Mouse (Mus musculus): ENCODE data around the gene Dthd1. TPM values are rescaled to one million over a fixed set of nuclear protein-coding genes. Genes with fewer than 3 reads are reported as not detected.

The Dthd1 gene
- 0.05 TPM in 1 of 2 replicates, not detected in the other for polyA plus RNA-seq (2012; rRNA removed)

- no peaks in the 10 kb centered on the region for H3K27me3 ChIP-seq (ENCODE audit: control insufficient read depth, insufficient read depth, low read length)
- TF ChIP-seq CTCF (IDR thresholded peaks at IDR 0.05; ENCODE audit: borderline replicate concordance, control insufficient read depth, extremely low read depth, insufficient read depth, low read length, poor library complexity) (no peak), POLR2A (IDR thresholded peaks at IDR 0.05; ENCODE audit: control insufficient read depth, extremely low read depth, insufficient read depth, low read length, poor library complexity) (no peak)
- H3K4me1 ChIP-seq (replicated peaks; ENCODE audit: control insufficient read depth, insufficient read depth, low read length) = no peaks in the 10 kb centered on the region
- no peaks in the 10 kb centered on the region for H3K36me3 ChIP-seq (ENCODE audit: control insufficient read depth, insufficient read depth, low read length)
- DNase-seq = no peak
- no peak within 1 kb of the TSS for H3K27ac ChIP-seq (ENCODE audit: control insufficient read depth, insufficient read depth, low read length)
- no peak within 1 kb of the TSS for H3K4me3 ChIP-seq (ENCODE audit: control insufficient read depth, insufficient read depth, low read length)
- 96% methylated on average over 6 of the region's 6 CpGs for WGBS
Measured at GRCm38 (mm10) chr5:62813402-62814071, at the start of gene Dthd1. TSS of gene Dthd1 (plus strand) at chr5:62813823.

GRCm38 (mm10) chr5:62764161-62764560 lies 49.5 kb upstream of the Dthd1 start:
- no peak overlapping the region for H3K4me3 ChIP-seq (ENCODE audit: control insufficient read depth, insufficient read depth, low read length)
- DNase-seq = no peak
- 33% methylated on average over 5 of the region's 5 CpGs for WGBS
- H3K4me1 ChIP-seq (replicated peaks; ENCODE audit: control insufficient read depth, insufficient read depth, low read length) = peaks cover 25% of the 10 kb centered on the region
- H3K27ac ChIP-seq (ENCODE audit: control insufficient read depth, insufficient read depth, low read length) = no peak overlapping the region
- no peaks in the 10 kb centered on the region for H3K36me3 ChIP-seq (ENCODE audit: control insufficient read depth, insufficient read depth, low read length)
- no peaks in the 10 kb centered on the region for H3K27me3 ChIP-seq (ENCODE audit: control insufficient read depth, insufficient read depth, low read length)
- no peak for TF ChIP-seq POLR2A (IDR thresholded peaks at IDR 0.05; ENCODE audit: control insufficient read depth, extremely low read depth, insufficient read depth, low read length, poor library complexity)
- TF ChIP-seq CTCF (IDR thresholded peaks at IDR 0.05; ENCODE audit: borderline replicate concordance, control insufficient read depth, extremely low read depth, insufficient read depth, low read length, poor library complexity) = no peak

DNA sequence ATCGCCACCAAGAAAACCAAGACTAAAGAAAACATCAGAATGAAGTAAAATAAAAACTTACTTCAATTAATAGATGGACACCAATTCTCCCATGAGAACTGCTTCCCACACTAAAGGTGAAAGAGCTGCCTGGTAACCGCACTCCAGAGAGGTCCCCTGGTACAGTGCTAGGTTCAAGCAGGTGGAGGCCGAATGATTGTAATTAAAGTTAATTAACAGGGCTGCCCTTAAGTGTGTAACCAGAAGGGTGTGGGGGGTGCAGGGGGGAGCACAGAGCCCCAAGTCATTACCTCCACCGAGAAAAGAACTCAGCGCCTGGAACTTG lies 48.2 kb upstream of the Dthd1 start:
- DNase-seq = no peak
- TF ChIP-seq POLR2A (IDR thresholded peaks at IDR 0.05; ENCODE audit: control insufficient read depth, extremely low read depth, insufficient read depth, low read length, poor library complexity) (no peak), CTCF (IDR thresholded peaks at IDR 0.05; ENCODE audit: borderline replicate concordance, control insufficient read depth, extremely low read depth, insufficient read depth, low read length, poor library complexity) (no peak)
- peak overlapping the region; percentile 21 for H3K27ac ChIP-seq (ENCODE audit: control insufficient read depth, insufficient read depth, low read length)
- 10% methylated on average over 5 of the region's 5 CpGs for WGBS
- H3K27me3 ChIP-seq (ENCODE audit: control insufficient read depth, insufficient read depth, low read length) = no peaks in the 10 kb centered on the region
- H3K4me1 ChIP-seq (replicated peaks; ENCODE audit: control insufficient read depth, insufficient read depth, low read length) = peaks cover 21% of the 10 kb centered on the region
- H3K4me3 ChIP-seq (ENCODE audit: control insufficient read depth, insufficient read depth, low read length) = peak overlapping the region; percentile 79
- H3K36me3 ChIP-seq (ENCODE audit: control insufficient read depth, insufficient read depth, low read length) = no peaks in the 10 kb centered on the region

- 3% methylated on average over 106 of the region's 106 CpGs for WGBS
- DNase-seq = peak; percentile 82
- H3K4me3 ChIP-seq (ENCODE audit: control insufficient read depth, insufficient read depth, low read length) = peak within 1 kb of the TSS; percentile 79
- H3K4me1 ChIP-seq (replicated peaks; ENCODE audit: control insufficient read depth, insufficient read depth, low read length) = peaks cover 18% of the 10 kb centered on the region
- H3K27ac ChIP-seq (ENCODE audit: control insufficient read depth, insufficient read depth, low read length) = peak within 1 kb of the TSS; percentile 48
- no peaks in the 10 kb centered on the region for H3K27me3 ChIP-seq (ENCODE audit: control insufficient read depth, insufficient read depth, low read length)
- TF ChIP-seq CTCF (IDR thresholded peaks at IDR 0.05; ENCODE audit: borderline replicate concordance, control insufficient read depth, extremely low read depth, insufficient read depth, low read length, poor library complexity) (no peak), POLR2A (IDR thresholded peaks at IDR 0.05; ENCODE audit: control insufficient read depth, extremely low read depth, insufficient read depth, low read length, poor library complexity) (peak; percentile 47)
- no peaks in the 10 kb centered on the region for H3K36me3 ChIP-seq (ENCODE audit: control insufficient read depth, insufficient read depth, low read length)
Measured at GRCm38 (mm10) chr5:62765784-62766701, 47.6 kb upstream of the Dthd1 start, which contains the start of gene Arap2. TSS of gene Arap2 (minus strand) at chr5:62766159.

GRCm38 (mm10) chr5:62771775-62772599 lies 41.6 kb upstream of the Dthd1 start:
- 13% methylated on average over 11 of the region's 11 CpGs for WGBS
- H3K27ac ChIP-seq (ENCODE audit: control insufficient read depth, insufficient read depth, low read length) = no peak overlapping the region
- TF ChIP-seq CTCF (IDR thresholded peaks at IDR 0.05; ENCODE audit: borderline replicate concordance, control insufficient read depth, extremely low read depth, insufficient read depth, low read length, poor library complexity) (no peak), POLR2A (IDR thresholded peaks at IDR 0.05; ENCODE audit: control insufficient read depth, extremely low read depth, insufficient read depth, low read length, poor library complexity) (no peak)
- H3K4me1 ChIP-seq (replicated peaks; ENCODE audit: control insufficient read depth, insufficient read depth, low read length) = peaks cover 4% of the 10 kb centered on the region
- no peak for DNase-seq
- H3K27me3 ChIP-seq (ENCODE audit: control insufficient read depth, insufficient read depth, low read length) = no peaks in the 10 kb centered on the region
- H3K4me3 ChIP-seq (ENCODE audit: control insufficient read depth, insufficient read depth, low read length) = no peak overlapping the region
- no peaks in the 10 kb centered on the region for H3K36me3 ChIP-seq (ENCODE audit: control insufficient read depth, insufficient read depth, low read length)

DNA sequence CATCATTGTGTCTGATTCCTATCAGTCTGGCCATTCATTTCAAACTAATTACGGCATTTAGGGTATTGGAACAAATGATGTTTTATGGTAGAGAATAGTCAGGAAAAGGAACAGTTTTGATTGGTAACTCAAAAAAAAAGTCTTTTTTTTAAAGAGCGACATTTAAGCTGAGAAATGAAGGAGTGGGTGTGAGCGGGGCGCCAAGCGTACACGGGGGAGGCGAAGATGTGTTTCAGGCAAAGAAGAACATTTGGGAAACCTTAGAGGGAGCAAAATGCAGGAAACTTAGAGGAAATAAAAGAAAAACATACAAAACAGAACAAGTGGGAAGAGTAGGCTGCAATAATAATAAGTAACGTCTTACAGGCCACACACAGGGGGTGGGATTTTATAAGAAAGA lies 35.8 kb upstream of the Dthd1 start:
- Histone ChIP-seq H3K27ac (ENCODE audit: control insufficient read depth, insufficient read depth, low read length) (no peak overlapping the region), H3K36me3 (ENCODE audit: control insufficient read depth, insufficient read depth, low read length) (no peaks in the 10 kb centered on the region), H3K4me3 (ENCODE audit: control insufficient read depth, insufficient read depth, low read length) (no peak overlapping the region), H3K4me1 (replicated peaks; ENCODE audit: control insufficient read depth, insufficient read depth, low read length) (peaks cover 7% of the 10 kb centered on the region), H3K27me3 (ENCODE audit: control insufficient read depth, insufficient read depth, low read length) (no peaks in the 10 kb centered on the region)
- no peak for TF ChIP-seq POLR2A (IDR thresholded peaks at IDR 0.05; ENCODE audit: control insufficient read depth, extremely low read depth, insufficient read depth, low read length, poor library complexity)
- no peak for TF ChIP-seq CTCF (IDR thresholded peaks at IDR 0.05; ENCODE audit: borderline replicate concordance, control insufficient read depth, extremely low read depth, insufficient read depth, low read length, poor library complexity)
- 93% methylated on average over 8 of the region's 8 CpGs for WGBS
- no peak for DNase-seq

Measured in thymus, adult 2 months (tissue).